Mouse (Mus musculus) kidney, postnatal 0 days (tissue): ENCODE measurements at regions not wholly inside any gene's neighbourhood (a gene's known extent, or its start where the extent isn't known, plus 50 kb on each side); places are given as distances from the start of the nearest gene placed in this dataset.

ENCODE experiments used
- ATAC-seq: fragments of 200-750 bp; cut with Nextera tagmentation; replicated peaks from 2 replicates; pipeline ENCODE4 v1.8.0; 2017; ENCODE audit warnings: low read depth, moderate number of reproducible peaks, moderate TSS enrichment, moderate library complexity; ENCODE audit not compliant: low FRiP score
- DNase-seq: peaks from one replicate; pipeline ENCODE4 v3.0.0-alpha.2; 2016; ENCODE audit warnings: low spot score
- H3K27ac ChIP-seq: fragments of 300-500 bp; sonication (generic); 2 replicates; pipeline ENCODE4 v1.5.1; 2014; ENCODE audit warnings: mild to moderate bottlenecking
- H3K27me3 ChIP-seq: fragments of 300-500 bp; sonication (generic); 2 replicates; pipeline ENCODE4 v1.6.1; 2014; ENCODE audit warnings: low read length, mixed read lengths; ENCODE audit not compliant: insufficient read depth
- H3K36me3 ChIP-seq: fragments of 300-500 bp; sonication (generic); 2 replicates; pipeline ENCODE4 v1.6.1; 2014; ENCODE audit warnings: low read length, mixed read lengths; ENCODE audit not compliant: insufficient read depth
- H3K4me1 ChIP-seq: fragments of 300-500 bp; sonication (generic); replicated peaks from 2 replicates; pipeline ENCODE4 v1.6.1; 2014; ENCODE audit warnings: antibody characterized with exemption, low read length, mixed read lengths; ENCODE audit not compliant: insufficient read depth
- H3K4me2 ChIP-seq: fragments of 300-500 bp; sonication (generic); 2 replicates; pipeline ENCODE4 v1.6.1; 2014; ENCODE audit warnings: mild to moderate bottlenecking, low read length, moderate library complexity, mixed read lengths
- H3K4me3 ChIP-seq: fragments of 300-500 bp; sonication (generic); replicated peaks from 2 replicates; pipeline ENCODE4 v1.5.1; 2014; ENCODE audit warnings: low read depth, low read length
- H3K9ac ChIP-seq: fragments of 300-500 bp; sonication (generic); 2 replicates; pipeline ENCODE4 v1.6.1; 2014; ENCODE audit warnings: low read depth, low read length
- H3K9me3 ChIP-seq: fragments of 300-500 bp; sonication (generic); replicated peaks from 2 replicates; pipeline ENCODE4 v1.6.1; 2016; ENCODE audit warnings: low read length, inconsistent platforms, mixed read lengths
- CTCF ChIP-seq: IDR thresholded peaks from 2 replicates; pipeline ENCODE4 v1.5.1; 2016; ENCODE audit warnings: antibody characterized with exemption, low read depth, mild to moderate bottlenecking, moderate library complexity
- WGBS: fragments of 180-500 bp; shearing (Covaris S2); extraction: QIAGEN DNeasy Blood & Tissue Kit; methylation state at CpG from one replicate; pipeline ENCODE4 v1.1.7; 2014; 5-methylcytosine and 5-hydroxymethylcytosine counted together

- Histone ChIP-seq H3K4me1 (no peaks in the 10 kb centered on the region), H3K27ac (no peak overlapping the region), H3K9ac (no peak overlapping the region), H3K36me3 (no peaks in the 10 kb centered on the region), H3K27me3 (no peaks in the 10 kb centered on the region), H3K9me3 (no peaks in the 10 kb centered on the region), H3K4me2 (no peak overlapping the region), H3K4me3 (no peak overlapping the region)
- TF ChIP-seq CTCF = no peak
- 87% methylated on average over 3 of the region's 3 CpGs for WGBS
- ATAC-seq (0 out of 2 replicates have a peak, but pooled peaks have one; percentile 46), DNase-seq (no peak)
These were observed 671.8 kb downstream of the 5730522E02Rik start for GRCm38 (mm10) chr11:25538641-25539258.

DNA sequence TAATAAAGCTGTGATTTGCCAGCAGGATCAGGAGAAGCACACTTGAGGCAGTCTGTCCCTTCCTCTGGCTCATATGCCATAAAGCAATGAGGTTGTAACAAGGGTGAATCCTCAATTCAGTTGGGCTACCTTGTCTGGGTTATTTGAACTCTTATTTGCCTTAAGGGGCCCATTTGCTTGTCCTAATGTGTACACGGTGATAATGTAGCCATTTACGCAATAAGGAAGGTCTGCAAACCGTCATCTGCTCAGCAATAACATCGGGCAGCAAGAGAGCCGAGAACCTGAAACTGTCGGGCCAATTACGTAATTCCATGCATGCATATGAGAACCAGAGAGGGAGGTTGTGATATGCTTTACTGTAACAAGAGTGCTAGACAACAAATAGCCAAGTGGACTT, 674.5 kb downstream of the 5730522E02Rik start:
- Histone ChIP-seq H3K9ac (no peak overlapping the region), H3K4me3 (no peak overlapping the region), H3K36me3 (no peaks in the 10 kb centered on the region), H3K9me3 (no peaks in the 10 kb centered on the region), H3K4me2 (no peak overlapping the region), H3K4me1 (no peaks in the 10 kb centered on the region), H3K27ac (no peak overlapping the region), H3K27me3 (no peaks in the 10 kb centered on the region)
- no peak for ATAC-seq
- DNase-seq = no peak
- 68% methylated on average over 7 of the region's 7 CpGs for WGBS
- no peak for TF ChIP-seq CTCF

DNA sequence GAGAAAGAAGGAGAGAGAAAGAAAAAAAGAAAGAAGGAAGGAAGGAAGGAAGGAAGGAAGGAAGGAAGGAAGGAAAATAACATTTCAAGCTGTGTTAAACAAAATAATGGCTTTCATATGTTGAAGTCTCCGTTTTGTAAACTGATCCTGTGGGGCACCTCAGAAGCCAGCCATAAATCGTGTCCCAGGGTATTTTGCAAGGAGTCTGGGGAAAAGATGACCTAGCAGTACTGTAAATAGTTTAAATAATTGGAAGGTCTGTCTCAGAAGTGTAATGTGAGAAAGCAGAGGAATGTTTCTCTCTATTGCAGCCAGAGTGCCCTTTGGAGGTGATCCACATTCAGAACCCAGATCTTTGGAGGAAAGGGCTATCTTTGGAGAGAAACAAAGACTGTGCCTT, 677.5 kb downstream of the 5730522E02Rik start:
- H3K4me1 ChIP-seq = no peaks in the 10 kb centered on the region
- DNase-seq (peak; percentile 18), ATAC-seq (no peak)
- H3K27me3 ChIP-seq = no peaks in the 10 kb centered on the region
- no peak for TF ChIP-seq CTCF
- WGBS = 13% methylated on average over 2 of the region's 2 CpGs
- no peak overlapping the region for H3K9ac ChIP-seq
- H3K36me3 ChIP-seq = no peaks in the 10 kb centered on the region
- H3K9me3 ChIP-seq = no peaks in the 10 kb centered on the region
- no peak overlapping the region for H3K4me3 ChIP-seq
- no peak overlapping the region for H3K27ac ChIP-seq
- no peak overlapping the region for H3K4me2 ChIP-seq

DNA sequence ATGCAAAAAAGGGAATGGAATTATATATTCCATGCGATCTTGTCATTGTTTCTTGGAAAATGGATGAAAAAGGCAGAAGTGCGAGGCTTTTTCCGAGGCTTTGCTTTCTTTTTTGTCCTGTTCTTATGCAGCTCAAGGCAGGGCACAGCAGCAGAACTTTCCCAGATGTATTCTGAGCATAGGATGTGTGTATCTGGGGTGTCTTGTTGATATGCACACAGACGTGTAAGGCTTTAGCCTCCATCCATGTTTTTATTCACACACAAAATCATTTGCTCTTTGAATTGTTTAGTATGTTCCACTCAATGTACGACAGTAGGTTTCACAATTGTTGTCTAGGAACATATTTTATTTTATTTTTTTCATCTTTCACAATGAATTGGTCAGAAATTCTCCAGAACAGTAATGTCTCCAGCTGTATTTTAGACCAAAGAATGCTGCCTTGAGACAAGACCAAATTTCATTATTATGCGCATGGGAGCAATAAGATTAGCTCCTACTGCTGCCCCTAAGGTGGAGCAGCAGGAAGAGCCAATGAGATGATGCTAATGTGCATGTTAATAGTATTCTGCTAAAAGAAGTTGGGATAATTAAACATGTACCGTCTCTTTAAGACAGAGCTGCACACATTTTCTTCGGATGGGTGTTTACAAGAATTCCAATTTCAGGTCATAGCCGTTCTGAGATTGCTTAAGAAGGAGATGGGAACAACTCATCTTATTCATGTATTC, 678.7 kb downstream of the 5730522E02Rik start:
- Histone ChIP-seq H3K36me3 (no peaks in the 10 kb centered on the region), H3K27me3 (no peaks in the 10 kb centered on the region), H3K4me2 (no peak overlapping the region), H3K9me3 (no peaks in the 10 kb centered on the region), H3K9ac (no peak overlapping the region), H3K4me3 (no peak overlapping the region), H3K4me1 (no peaks in the 10 kb centered on the region), H3K27ac (no peak overlapping the region)
- ATAC-seq = no peak
- DNase-seq = no peak
- WGBS = 79% methylated on average over 9 of the region's 9 CpGs
- TF ChIP-seq CTCF = no peak

DNA sequence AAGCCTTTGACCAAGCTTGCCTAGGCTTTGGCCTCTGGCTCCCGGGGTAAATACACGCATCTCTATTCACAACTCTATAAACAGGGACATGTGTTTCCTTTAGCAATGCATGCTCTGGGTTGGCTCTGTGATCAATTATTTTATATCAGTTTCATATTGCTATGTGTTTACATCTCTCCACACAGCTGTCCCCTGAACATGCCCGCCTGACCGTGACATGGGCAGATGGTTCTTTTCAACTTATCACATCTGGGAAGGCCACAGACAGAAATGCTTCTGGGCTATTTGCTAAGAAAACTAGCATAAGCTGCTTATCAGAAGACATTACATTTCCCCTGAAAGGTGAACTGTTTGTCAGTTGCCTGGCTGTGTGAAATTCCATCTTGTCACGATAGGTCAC, 682.5 kb downstream of the 5730522E02Rik start:
- Histone ChIP-seq H3K9ac (no peak overlapping the region), H3K4me2 (no peak overlapping the region), H3K4me1 (no peaks in the 10 kb centered on the region), H3K27ac (no peak overlapping the region), H3K27me3 (no peaks in the 10 kb centered on the region), H3K9me3 (no peaks in the 10 kb centered on the region), H3K4me3 (no peak overlapping the region), H3K36me3 (no peaks in the 10 kb centered on the region)
- DNase-seq = no peak
- no peak for ATAC-seq
- WGBS = 73% methylated on average over 5 of the region's 5 CpGs
- TF ChIP-seq CTCF = no peak

DNA sequence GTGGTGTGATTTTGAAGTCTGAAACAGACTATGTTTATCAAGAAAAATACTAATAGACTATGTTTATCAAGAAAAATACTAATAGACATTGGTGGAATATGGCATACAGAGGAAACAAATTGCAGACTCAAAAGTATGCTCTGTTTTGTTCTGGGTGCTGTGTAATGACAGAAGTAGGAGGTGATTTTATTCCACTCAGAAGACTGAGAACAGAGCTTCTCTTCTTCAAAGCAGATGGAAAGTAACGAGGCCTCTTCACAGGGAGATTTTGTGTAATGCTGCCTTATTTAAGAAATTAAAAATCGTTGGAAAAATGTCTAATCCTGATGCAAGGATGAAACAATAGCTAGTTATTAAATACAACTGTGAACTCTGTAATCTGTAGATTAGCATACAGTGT, 691.7 kb downstream of the 5730522E02Rik start:
- H3K9me3 ChIP-seq = no peaks in the 10 kb centered on the region
- no peak overlapping the region for H3K27ac ChIP-seq
- no peaks in the 10 kb centered on the region for H3K36me3 ChIP-seq
- TF ChIP-seq CTCF = no peak
- no peak for ATAC-seq
- no peaks in the 10 kb centered on the region for H3K4me1 ChIP-seq
- no peak overlapping the region for H3K9ac ChIP-seq
- H3K4me3 ChIP-seq = no peak overlapping the region
- 70% methylated on average over 2 of the region's 2 CpGs for WGBS
- no peak overlapping the region for H3K4me2 ChIP-seq
- no peak for DNase-seq
- no peaks in the 10 kb centered on the region for H3K27me3 ChIP-seq

GRCm38 (mm10) chr11:25518131-25518530, 692.4 kb downstream of the 5730522E02Rik start:
- no peak for ATAC-seq
- H3K9ac ChIP-seq = no peak overlapping the region
- WGBS = 92% methylated on average over 1 of the region's 1 CpGs

More at GRCm38 (mm10) chr11:25518131-25518530, 692.4 kb downstream of the 5730522E02Rik start:
- no peak overlapping the region for H3K27ac ChIP-seq
- no peak overlapping the region for H3K4me3 ChIP-seq
- H3K36me3 ChIP-seq = no peaks in the 10 kb centered on the region
- no peaks in the 10 kb centered on the region for H3K9me3 ChIP-seq
- TF ChIP-seq CTCF = no peak
- DNase-seq = no peak
- H3K27me3 ChIP-seq = no peaks in the 10 kb centered on the region
- H3K4me1 ChIP-seq = no peaks in the 10 kb centered on the region
- no peak overlapping the region for H3K4me2 ChIP-seq
